Mouse (Mus musculus) embryonic facial prominence, embryonic 10.5 days (tissue): ENCODE measurements around the gene Birc5. TPM values are rescaled to one million over a fixed set of nuclear protein-coding genes. Genes with fewer than 3 reads are reported as not detected.
A peak's percentile ranks its signal among the peaks of the same experiment; 100 is the strongest.
"Not testable (repeated sequence)": the region's sequence is repeated elsewhere in the genome, so short reads cannot be mapped to it uniquely, and the experiment has no call there.

Experiments used
- DNase-seq: peaks from one replicate; pipeline ENCODE4 v3.0.0-alpha.2; 2017; ENCODE audit warnings: low spot score
- H3K27ac ChIP-seq: fragments of 300-500 bp; sonication (generic); replicated peaks from 2 replicates; pipeline ENCODE4 v1.5.1; 2016; ENCODE audit warnings: mild to moderate bottlenecking
- H3K27me3 ChIP-seq: fragments of 300-500 bp; sonication (generic); replicated peaks from 2 replicates; pipeline ENCODE4 v1.6.1; 2016; ENCODE audit warnings: low read depth, mild to moderate bottlenecking; ENCODE audit not compliant: poor library complexity, severe bottlenecking
- H3K36me3 ChIP-seq: fragments of 300-500 bp; sonication (generic); replicated peaks from 2 replicates; pipeline ENCODE4 v1.6.1; 2016; ENCODE audit warnings: mild to moderate bottlenecking, moderate library complexity
- H3K4me1 ChIP-seq: fragments of 300-500 bp; sonication (generic); 2 replicates; pipeline ENCODE4 v1.6.1; 2016
- H3K4me3 ChIP-seq: fragments of 300-500 bp; sonication (generic); 2 replicates; pipeline ENCODE4 v1.5.1; 2016; ENCODE audit warnings: mild to moderate bottlenecking, moderate library complexity
- H3K9me3 ChIP-seq: fragments of 300-500 bp; sonication (generic); 2 replicates; pipeline ENCODE4 v1.6.1; 2016; ENCODE audit warnings: mild to moderate bottlenecking
- WGBS: fragments of 180-500 bp; shearing (Covaris S2); methylation state at CpG from one replicate; pipeline ENCODE4 v1.1.7; 2016; 5-methylcytosine and 5-hydroxymethylcytosine counted together
- polyA plus RNA-seq: library from polyadenylated mRNA; unstranded; fragments of >200 nt; fragmentation: Nextera tagmentation; extraction: Ambion mirVana; gene quantifications from 2 replicates; pipeline ENCODE4 v1.2.1, GENCODE M21; 2016

Birc5 gene
- 405 and 416 TPM in 2 replicates for polyA plus RNA-seq

- no peaks in the 10 kb centered on the region for H3K9me3 ChIP-seq
- H3K27me3 ChIP-seq = no peaks in the 10 kb centered on the region
- H3K4me1 ChIP-seq = peaks cover 40% of the 10 kb centered on the region
- H3K27ac ChIP-seq = peak within 1 kb of the TSS; percentile 94
- WGBS = under 1% methylated on average over 51 of the region's 51 CpGs
- peak within 1 kb of the TSS; percentile 82 for H3K4me3 ChIP-seq
- DNase-seq = peak; percentile 98
- peaks cover 38% of the 10 kb centered on the region for H3K36me3 ChIP-seq
Observed at GRCm38 (mm10) chr11:117848985-117849671, at the start of gene Birc5. Gene Birc5, plus strand, starts transcription at chr11:117849251.

GRCm38 (mm10) chr11:117800038-117800437, 49.0 kb upstream of the Birc5 start:
- peaks cover 8% of the 10 kb centered on the region; the same call in 1 of the 2 replicates for H3K27me3 ChIP-seq
- H3K27ac ChIP-seq = no peak overlapping the region
- H3K9me3 ChIP-seq = no peaks in the 10 kb centered on the region
- WGBS = 87% methylated on average over 7 of the region's 7 CpGs
- no peaks in the 10 kb centered on the region for H3K36me3 ChIP-seq
- H3K4me3 ChIP-seq = no peak overlapping the region
- no peak for DNase-seq
- peaks cover 34% of the 10 kb centered on the region for H3K4me1 ChIP-seq

- H3K36me3 ChIP-seq = no peaks in the 10 kb centered on the region
- no peak overlapping the region for H3K27ac ChIP-seq
- peaks cover 8% of the 10 kb centered on the region; the same call in 1 of the 2 replicates for H3K27me3 ChIP-seq
- no peak overlapping the region for H3K4me3 ChIP-seq
- H3K9me3 ChIP-seq = no peaks in the 10 kb centered on the region
- WGBS = 60% methylated on average over 7 of the region's 7 CpGs
- H3K4me1 ChIP-seq = peaks cover 31% of the 10 kb centered on the region
- DNase-seq = no peak
Observed at GRCm38 (mm10) chr11:117801650-117802049, 47.4 kb upstream of the Birc5 start.

GRCm38 (mm10) chr11:117803166-117803688, 45.8 kb upstream of the Birc5 start:
- Histone ChIP-seq H3K4me3 (no peak overlapping the region), H3K27me3 (peaks cover 3% of the 10 kb centered on the region; the same call in 1 of the 2 replicates), H3K9me3 (no peaks in the 10 kb centered on the region), H3K36me3 (no peaks in the 10 kb centered on the region), H3K4me1 (peaks cover 17% of the 10 kb centered on the region), H3K27ac (no peak overlapping the region)
- WGBS = 88% methylated on average over 3 of the region's 3 CpGs
- DNase-seq = no peak

GRCm38 (mm10) chr11:117806781-117807180, 42.3 kb upstream of the Birc5 start:
- Histone ChIP-seq H3K27ac (no peak overlapping the region), H3K4me3 (no peak overlapping the region), H3K4me1 (peaks cover 29% of the 10 kb centered on the region), H3K36me3 (peaks cover 3% of the 10 kb centered on the region), H3K9me3 (no peaks in the 10 kb centered on the region), H3K27me3 (no peaks in the 10 kb centered on the region; the same call in 1 of the 2 replicates)
- DNase-seq = no peak
- WGBS = 93% methylated on average over 6 of the region's 6 CpGs

- Histone ChIP-seq H3K27ac (peak within 1 kb of the TSS; percentile 78), H3K4me3 (peak within 1 kb of the TSS; percentile 86), H3K9me3 (no peaks in the 10 kb centered on the region), H3K4me1 (peaks cover 28% of the 10 kb centered on the region), H3K27me3 (no peaks in the 10 kb centered on the region; the same call in 1 of the 2 replicates), H3K36me3 (peaks cover 32% of the 10 kb centered on the region)
- under 1% methylated on average over 75 of the region's 75 CpGs for WGBS
- DNase-seq = peak; percentile 86
Observed at GRCm38 (mm10) chr11:117809407-117810311, 39.4 kb upstream of the Birc5 start, which contains the start of the genes Gm20708 and Syngr2. Gene Gm20708, plus strand, starts transcription at chr11:117809668. Gene Syngr2, plus strand, starts transcription at chr11:117809668.

GRCm38 (mm10) chr11:117810401-117811046, 38.5 kb upstream of the Birc5 start:
- WGBS = under 1% methylated on average over 21 of the region's 21 CpGs
- peaks cover 41% of the 10 kb centered on the region for H3K36me3 ChIP-seq
- peaks cover 28% of the 10 kb centered on the region for H3K4me1 ChIP-seq
- no peaks in the 10 kb centered on the region; the same call in 1 of the 2 replicates for H3K27me3 ChIP-seq
- H3K27ac ChIP-seq = peak overlapping the region; percentile 78
- DNase-seq = peak; percentile 84
- H3K9me3 ChIP-seq = no peaks in the 10 kb centered on the region
- H3K4me3 ChIP-seq = peak overlapping the region; percentile 86

- WGBS = 83% methylated on average over 5 of the region's 5 CpGs
- no peak overlapping the region for H3K27ac ChIP-seq
- DNase-seq = no peak
Observed at GRCm38 (mm10) chr11:117813867-117814266, 35.2 kb upstream of the Birc5 start.

GRCm38 (mm10) chr11:117814704-117815366, 34.2 kb upstream of the Birc5 start:
- H3K4me1 ChIP-seq = peaks cover 23% of the 10 kb centered on the region
- peaks cover 84% of the 10 kb centered on the region for H3K36me3 ChIP-seq
- no peak overlapping the region for H3K4me3 ChIP-seq
- H3K27me3 ChIP-seq = no peaks in the 10 kb centered on the region; the same call in 1 of the 2 replicates
- H3K9me3 ChIP-seq = no peaks in the 10 kb centered on the region
- DNase-seq = no peak
- H3K27ac ChIP-seq = no peak overlapping the region
- 94% methylated on average over 6 of the region's 6 CpGs for WGBS

More at GRCm38 (mm10) chr11:117813867-117814266, 35.2 kb upstream of the Birc5 start:
- no peaks in the 10 kb centered on the region for H3K9me3 ChIP-seq
- peaks cover 27% of the 10 kb centered on the region for H3K4me1 ChIP-seq
- H3K36me3 ChIP-seq = peaks cover 74% of the 10 kb centered on the region
- H3K4me3 ChIP-seq = no peak overlapping the region
- no peaks in the 10 kb centered on the region; the same call in 1 of the 2 replicates for H3K27me3 ChIP-seq

- H3K27me3 ChIP-seq, DNase-seq, H3K4me3 ChIP-seq, H3K9me3 ChIP-seq, H3K27ac ChIP-seq: not testable (repeated sequence)
- Histone ChIP-seq H3K36me3 (peaks cover 94% of the 10 kb centered on the region), H3K4me1 (peaks cover 12% of the 10 kb centered on the region)
- 87% methylated on average over 9 of the region's 9 CpGs for WGBS
Observed at GRCm38 (mm10) chr11:117815850-117816249, 33.2 kb upstream of the Birc5 start.

GRCm38 (mm10) chr11:117816389-117816996, 32.6 kb upstream of the Birc5 start:
- peaks cover 100% of the 10 kb centered on the region for H3K36me3 ChIP-seq
- peaks cover 6% of the 10 kb centered on the region for H3K4me1 ChIP-seq
- no peak for DNase-seq
- H3K9me3 ChIP-seq = no peaks in the 10 kb centered on the region
- no peaks in the 10 kb centered on the region for H3K27me3 ChIP-seq
- WGBS = 88% methylated on average over 13 of the region's 13 CpGs
- no peak overlapping the region for H3K27ac ChIP-seq
- H3K4me3 ChIP-seq = no peak overlapping the region
